In the genomic region with DNA sequence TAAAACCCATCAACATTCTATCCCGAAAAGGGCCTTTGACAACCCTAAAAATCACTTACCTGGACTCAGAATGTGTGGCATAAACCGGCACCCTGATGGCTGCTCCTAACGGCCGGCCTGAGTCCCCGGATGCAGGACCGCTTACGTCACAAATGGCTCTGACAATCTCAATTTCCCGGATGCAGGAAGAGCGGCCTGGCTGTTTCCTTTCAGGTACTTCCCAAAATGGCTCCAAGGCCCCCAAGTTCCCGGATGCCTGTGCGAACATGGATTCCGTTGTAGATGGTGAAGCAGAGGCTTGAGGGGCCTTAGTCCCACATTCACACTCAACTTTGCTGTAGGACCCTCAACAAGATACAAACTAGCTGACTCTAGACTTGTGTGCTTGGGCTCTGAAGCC, we compare ENCODE assay signal across 23 mouse cellular contexts. TPM values are rescaled to one million over a fixed set of nuclear protein-coding genes. Genes with fewer than 3 reads are reported as not detected.
A peak's percentile ranks its signal among the peaks of the same experiment; 100 is the strongest.
DNase-seq lines count a peak whose midpoint lies in the region; TF ChIP-seq lines count a peak whose summit lies in the region.
"Had no signal": no experiment of that assay in that cellular context is flagged by ENCODE, and none has a peak within 500 bp of the region (broad histone marks: within the 10 kb centered on the region; RNA-seq: fewer than 3 reads in every experiment).

1700080O16Rik (minus strand) TSS at position 101 of the 400 bp plus-strand sequence.

- peak within 1 kb of the TSS; percentile 96 for H3K27ac ChIP-seq in testis, adult 2 months (ENCODE audit: control insufficient read depth, insufficient read depth, low read depth, low read length)

- peak within 1 kb of the TSS; percentile 85 for H3K4me3 ChIP-seq in testis, adult 2 months (ENCODE audit: control insufficient read depth, low read depth, low read length)

- no peaks in the 10 kb centered on the region for H3K36me3 ChIP-seq in testis, adult 2 months (ENCODE audit: control insufficient read depth, insufficient read depth, low read length)
- H3K36me3 ChIP-seq: G1E had no signal

- H3K27me3 ChIP-seq in testis, adult 2 months (ENCODE audit: control insufficient read depth, insufficient read depth, low read length): no peaks in the 10 kb centered on the region
- H3K27me3 ChIP-seq: CH12.LX had no signal

- TF ChIP-seq POLR2A in testis, adult 2 months (IDR thresholded peaks at IDR 0.05; ENCODE audit: control insufficient read depth, low read depth, low read length): peak; percentile 44; the same call in 1 of the 2 replicates

- no peak for TF ChIP-seq CTCF in testis, adult 2 months (IDR thresholded peaks at IDR 0.05; ENCODE audit: control insufficient read depth, insufficient read depth, insufficient replicate concordance, low read depth, low read length)

- no peaks in the 10 kb centered on the region for H3K4me1 ChIP-seq in testis, adult 2 months (ENCODE audit: control insufficient read depth, insufficient read depth, low read length)

- DNase-seq in testis, postnatal 10 days (ENCODE audit: low spot score): no peak
- DNase-seq in R1 (ENCODE audit: low read depth, low spot score): peak; percentile 2
- peak; percentile 31 for DNase-seq in testis, postnatal 14 days (ENCODE audit: low spot score)
- DNase-seq in frontal cortex, adult 2 months (ENCODE audit: extremely low spot score in 1 of 2, low spot score in 1 of 2): no peak
- no peak for DNase-seq in lung, postnatal 10 days
- DNase-seq: adrenal gland, adult 2 months; adrenal gland, adult 8-10 months; adrenal gland, postnatal 10 days; adrenal gland, postnatal 14 days; adrenal gland, postnatal 25 days; adrenal gland, postnatal 36 days; B cell, adult 2 months; cerebellum, adult 11 months; cerebellum, adult 11-12 months; cerebellum, adult 18-20 months; cerebellum, adult 2 months had no signal

RNA-seq across cellular contexts. Expression of gene 1700080O16Rik, which starts in this region (rescaled TPM):
- 32.0 and 35.8 TPM in 2 replicates for polyA plus RNA-seq in testis, adult 2 months (2012; rRNA removed)
- polyA plus RNA-seq in frontal cortex, adult 2 months (2012; rRNA removed): not detected in 2 replicates
- polyA plus RNA-seq: activated CD4-positive, CD25-positive, alpha-beta regulatory T cell, adult 4 months; adrenal gland, adult 2 months; brain, embryonic 14.5 days; CD4-positive, CD25-positive, alpha-beta regulatory T cell, adult 4 months; cerebellum, adult 2 months; G1E; Patski had no signal

Comparison
In these comparisons a context has a peak if more than half of its experiments do, and no peak if none do; other contexts are left out.
1. RNA of gene 1700080O16Rik (polyA plus RNA-seq): 32.0 to 35.8 TPM in testis, adult 2 months; not detected in frontal cortex, adult 2 months; every median in the first group is over 10 times any median in the second.
2. DNase-seq: peak in R1 (single experiment) and testis, postnatal 14 days (single experiment); none in testis, postnatal 10 days (single experiment), frontal cortex, adult 2 months (0 of 2) and lung, postnatal 10 days (single experiment).